Mouse (Mus musculus) heart, postnatal 0 days (tissue): ENCODE data around the gene Wdr66.

Source experiments
- CTCF ChIP-seq: IDR thresholded peaks from 2 replicates; pipeline ENCODE4 v1.5.1; 2016; ENCODE audit warnings: antibody characterized with exemption, control low read depth, low read depth
- EP300 ChIP-seq: IDR thresholded peaks from 2 replicates; pipeline ENCODE4 v1.6.1; 2016; ENCODE audit warnings: antibody characterized with exemption, low read depth

GRCm38 (mm10) chr5:123364302-123364971 is 112.5 kb downstream of the Wdr66 start:
- TF ChIP-seq CTCF, result no peak
- 0 out of 2 replicates have a peak, but pooled peaks have one; percentile 55 for TF ChIP-seq EP300
